Mouse (Mus musculus): ENCODE measurements around the gene Bcl11b. TPM values are rescaled to one million over a fixed set of nuclear protein-coding genes. Genes with fewer than 3 reads are reported as not detected.

Gene Bcl11b
- polyA plus RNA-seq, 1 experiment from 2014 or later: 0.05 TPM

DNA sequence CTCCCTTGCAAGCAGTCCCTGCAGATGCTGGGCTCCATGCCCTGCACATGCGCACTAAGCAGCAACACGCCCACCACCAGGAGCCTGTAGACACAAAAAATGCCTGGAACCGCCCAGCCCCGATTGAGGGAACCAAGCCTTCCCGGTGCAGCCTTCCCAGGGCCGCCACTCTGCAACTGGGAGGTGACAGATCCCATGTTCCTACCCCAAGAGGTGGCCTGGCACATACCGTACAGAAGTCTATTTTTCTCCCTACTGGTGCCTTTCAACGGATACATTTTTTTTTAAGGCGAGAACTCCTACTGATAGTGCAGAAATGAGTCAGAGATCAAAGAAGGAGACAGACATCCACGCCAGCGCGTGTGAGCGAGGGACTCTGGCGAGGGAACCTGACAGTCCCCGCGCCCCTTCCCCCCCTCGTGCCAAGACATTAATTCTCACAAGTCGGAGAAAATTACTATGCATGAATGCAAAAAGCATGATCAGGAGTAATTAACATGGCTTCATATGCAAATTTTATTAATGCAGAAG, 33.5 kb downstream of the Bcl11b start:
- WGBS (ENCODE audit: insufficient replicate concordance): 37% methylated on average over 18 of the region's 18 CpGs
- H3K4me2 ChIP-seq: no peak overlapping the region
- peaks cover 9% of the 10 kb centered on the region; the same call in 1 of the 2 replicates for H3K27me3 ChIP-seq
- no peak overlapping the region for H3K4me3 ChIP-seq (replicated peaks)
- H3K9me3 ChIP-seq (replicated peaks): no peaks in the 10 kb centered on the region
- H3K27ac ChIP-seq (replicated peaks): no peak overlapping the region
- H3K4me1 ChIP-seq (replicated peaks): no peaks in the 10 kb centered on the region
- no peaks in the 10 kb centered on the region for H3K36me3 ChIP-seq (replicated peaks)
- no peak overlapping the region for H3K9ac ChIP-seq
- ATAC-seq (ENCODE audit: insufficient read depth): no peak

- H3K9me3 ChIP-seq (replicated peaks): no peaks in the 10 kb centered on the region
- 57% methylated on average over 8 of the region's 8 CpGs for WGBS (ENCODE audit: insufficient replicate concordance)
- no peak overlapping the region for H3K9ac ChIP-seq
- ATAC-seq (ENCODE audit: insufficient read depth): no peak
- H3K27me3 ChIP-seq: peaks cover 9% of the 10 kb centered on the region; the same call in 1 of the 2 replicates
- H3K36me3 ChIP-seq (replicated peaks): no peaks in the 10 kb centered on the region
- no peaks in the 10 kb centered on the region for H3K4me1 ChIP-seq (replicated peaks)
- no peak overlapping the region for H3K4me2 ChIP-seq
- H3K4me3 ChIP-seq (replicated peaks): no peak overlapping the region
- no peak overlapping the region for H3K27ac ChIP-seq (replicated peaks)
Measured at GRCm38 (mm10) chr12:107969126-107969525, 34.3 kb downstream of the Bcl11b start.

DNA sequence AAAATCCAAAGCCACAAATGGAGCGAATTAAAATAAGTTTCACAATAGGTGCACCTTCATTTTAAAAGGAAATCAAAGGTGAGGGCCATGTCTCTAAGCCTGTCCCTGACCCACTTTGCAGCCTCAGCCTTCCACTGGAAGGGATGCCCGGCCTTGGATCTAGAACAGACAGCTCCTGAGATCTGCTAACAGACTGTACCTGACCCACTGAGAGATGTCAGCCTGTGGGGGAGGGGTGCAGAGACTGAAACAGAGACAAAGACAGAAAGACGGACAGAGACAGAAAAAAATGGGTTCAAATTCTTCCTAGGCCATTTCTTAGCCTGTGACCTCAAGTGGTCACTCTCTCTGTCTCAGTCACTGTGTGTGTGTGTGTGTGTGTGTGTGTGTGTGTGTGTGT, 35.1 kb downstream of the Bcl11b start:
- Histone ChIP-seq H3K4me1 (replicated peaks) (no peaks in the 10 kb centered on the region), H3K9me3 (replicated peaks) (no peaks in the 10 kb centered on the region), H3K4me2 (no peak overlapping the region), H3K9ac (no peak overlapping the region), H3K36me3 (replicated peaks) (no peaks in the 10 kb centered on the region), H3K27ac (replicated peaks) (no peak overlapping the region), H3K27me3 (peaks cover 6% of the 10 kb centered on the region; the same call in 1 of the 2 replicates), H3K4me3 (replicated peaks) (no peak overlapping the region)
- 58% methylated on average over 3 of the region's 3 CpGs for WGBS (ENCODE audit: insufficient replicate concordance)
- ATAC-seq (ENCODE audit: insufficient read depth): no peak

DNA sequence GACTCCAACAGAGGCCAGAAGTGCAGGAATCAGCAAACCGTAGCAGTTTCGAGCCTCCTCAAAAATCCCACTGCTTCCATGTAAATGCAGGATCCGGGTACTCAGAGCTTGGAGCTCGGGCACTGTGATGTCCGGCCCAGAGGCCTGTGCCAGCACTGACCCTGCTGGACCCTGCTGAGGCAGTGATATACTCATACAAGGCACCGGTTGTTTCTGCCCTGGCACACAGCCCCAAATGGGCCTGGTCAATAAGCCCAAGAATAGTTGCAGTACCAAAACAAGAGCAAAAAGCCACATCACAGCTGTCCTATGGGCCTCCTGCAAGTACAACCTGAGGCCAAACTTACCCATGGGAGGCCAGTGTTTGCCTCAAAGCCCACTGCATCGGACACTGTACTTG, 36.4 kb downstream of the Bcl11b start:
- Histone ChIP-seq H3K4me1 (replicated peaks) (no peaks in the 10 kb centered on the region), H3K9ac (no peak overlapping the region), H3K27ac (replicated peaks) (no peak overlapping the region), H3K4me3 (replicated peaks) (no peak overlapping the region), H3K27me3 (no peaks in the 10 kb centered on the region), H3K9me3 (replicated peaks) (no peaks in the 10 kb centered on the region), H3K36me3 (replicated peaks) (no peaks in the 10 kb centered on the region), H3K4me2 (no peak overlapping the region)
- no peak for ATAC-seq (ENCODE audit: insufficient read depth)
- 65% methylated on average over 7 of the region's 7 CpGs for WGBS (ENCODE audit: insufficient replicate concordance)

- Histone ChIP-seq H3K9me3 (replicated peaks) (no peaks in the 10 kb centered on the region), H3K27me3 (no peaks in the 10 kb centered on the region), H3K27ac (replicated peaks) (no peak overlapping the region), H3K4me3 (replicated peaks) (no peak overlapping the region), H3K4me1 (replicated peaks) (no peaks in the 10 kb centered on the region), H3K4me2 (no peak overlapping the region), H3K9ac (no peak overlapping the region), H3K36me3 (replicated peaks) (no peaks in the 10 kb centered on the region)
- WGBS (ENCODE audit: insufficient replicate concordance): 71% methylated on average over 12 of the region's 12 CpGs
- ATAC-seq (ENCODE audit: insufficient read depth): no peak
Measured at GRCm38 (mm10) chr12:107965103-107965502, 38.3 kb downstream of the Bcl11b start.

GRCm38 (mm10) chr12:107964396-107965085, 38.9 kb downstream of the Bcl11b start:
- Histone ChIP-seq H3K27me3 (no peaks in the 10 kb centered on the region), H3K4me2 (no peak overlapping the region), H3K36me3 (replicated peaks) (no peaks in the 10 kb centered on the region), H3K4me1 (replicated peaks) (no peaks in the 10 kb centered on the region), H3K9ac (no peak overlapping the region), H3K9me3 (replicated peaks) (no peaks in the 10 kb centered on the region), H3K27ac (replicated peaks) (no peak overlapping the region), H3K4me3 (replicated peaks) (no peak overlapping the region)
- WGBS (ENCODE audit: insufficient replicate concordance): 61% methylated on average over 14 of the region's 14 CpGs
- no peak for ATAC-seq (ENCODE audit: insufficient read depth)

DNA sequence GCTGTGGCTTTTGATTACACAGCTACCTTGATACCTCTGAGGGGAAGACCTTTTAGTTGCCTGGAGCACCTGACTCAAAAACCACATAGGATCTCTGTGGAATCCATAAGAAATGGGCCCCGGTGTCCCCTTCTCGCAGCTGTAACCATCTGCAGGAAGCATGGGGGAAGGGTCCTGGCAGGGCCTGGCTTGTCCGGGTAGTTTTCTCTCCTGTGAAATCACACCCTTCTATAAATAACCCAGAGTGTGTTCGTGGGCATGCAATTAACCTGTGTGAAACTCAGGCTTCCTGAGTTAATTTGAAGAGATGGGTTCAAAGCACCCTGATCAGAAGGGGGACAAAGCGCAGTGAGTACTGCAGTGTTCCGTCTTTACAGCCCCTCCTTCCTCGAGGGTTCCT, 40.5 kb downstream of the Bcl11b start:
- H3K27me3 ChIP-seq: no peaks in the 10 kb centered on the region

GRCm38 (mm10) chr12:107961843-107962242, 41.6 kb downstream of the Bcl11b start:
- no peaks in the 10 kb centered on the region for H3K9me3 ChIP-seq (replicated peaks)
- no peak overlapping the region for H3K27ac ChIP-seq (replicated peaks)
- H3K4me1 ChIP-seq (replicated peaks): no peaks in the 10 kb centered on the region
- no peak overlapping the region for H3K9ac ChIP-seq
- no peaks in the 10 kb centered on the region for H3K27me3 ChIP-seq
- 59% methylated on average over 15 of the region's 15 CpGs for WGBS (ENCODE audit: insufficient replicate concordance)
- no peaks in the 10 kb centered on the region for H3K36me3 ChIP-seq (replicated peaks)
- no peak overlapping the region for H3K4me2 ChIP-seq
- ATAC-seq (ENCODE audit: insufficient read depth): no peak
- no peak overlapping the region for H3K4me3 ChIP-seq (replicated peaks)

More for the DNA sequence above, 40.5 kb downstream of the Bcl11b start:
- no peak overlapping the region for H3K4me2 ChIP-seq
- H3K4me3 ChIP-seq (replicated peaks): no peak overlapping the region
- H3K9me3 ChIP-seq (replicated peaks): no peaks in the 10 kb centered on the region
- H3K9ac ChIP-seq: no peak overlapping the region
- WGBS (ENCODE audit: insufficient replicate concordance): 36% methylated on average over 7 of the region's 7 CpGs
- no peak overlapping the region for H3K27ac ChIP-seq (replicated peaks)
- H3K36me3 ChIP-seq (replicated peaks): no peaks in the 10 kb centered on the region
- H3K4me1 ChIP-seq (replicated peaks): no peaks in the 10 kb centered on the region
- ATAC-seq (ENCODE audit: insufficient read depth): no peak

- Histone ChIP-seq H3K4me1 (replicated peaks) (no peaks in the 10 kb centered on the region), H3K4me2 (no peak overlapping the region), H3K9ac (no peak overlapping the region), H3K27me3 (no peaks in the 10 kb centered on the region), H3K9me3 (replicated peaks) (no peaks in the 10 kb centered on the region), H3K27ac (replicated peaks) (no peak overlapping the region), H3K4me3 (replicated peaks) (no peak overlapping the region), H3K36me3 (replicated peaks) (no peaks in the 10 kb centered on the region)
- 50% methylated on average over 12 of the region's 12 CpGs for WGBS (ENCODE audit: insufficient replicate concordance)
- ATAC-seq (ENCODE audit: insufficient read depth): no peak
Measured at GRCm38 (mm10) chr12:107960789-107961491, 42.5 kb downstream of the Bcl11b start.

DNA sequence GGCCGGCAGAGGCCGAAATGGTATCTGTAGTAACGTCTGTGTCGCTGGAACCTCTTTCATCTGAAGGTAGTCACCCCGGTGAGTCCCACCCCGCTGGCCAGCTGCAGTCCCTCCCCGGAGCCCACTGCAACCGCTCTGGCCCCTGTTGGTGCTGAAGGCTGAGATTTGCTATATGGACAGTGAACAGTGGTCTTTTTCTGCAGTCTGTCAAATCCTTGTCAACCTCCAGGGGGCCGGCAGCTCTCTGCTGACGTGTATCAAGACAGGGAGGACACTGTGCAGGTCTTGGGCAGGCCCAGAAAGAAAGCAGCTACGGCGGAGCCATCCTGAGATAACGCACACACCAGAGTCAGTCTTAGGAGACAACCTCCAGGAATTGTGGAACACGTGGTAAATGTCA, 43.0 kb downstream of the Bcl11b start:
- Histone ChIP-seq H3K4me1 (replicated peaks) (no peaks in the 10 kb centered on the region), H3K9ac (no peak overlapping the region), H3K27me3 (no peaks in the 10 kb centered on the region), H3K4me2 (no peak overlapping the region), H3K9me3 (replicated peaks) (no peaks in the 10 kb centered on the region), H3K27ac (replicated peaks) (no peak overlapping the region), H3K36me3 (replicated peaks) (no peaks in the 10 kb centered on the region), H3K4me3 (replicated peaks) (no peak overlapping the region)
- 64% methylated on average over 14 of the region's 14 CpGs for whole genome bisulfite sequencing (ENCODE audit: insufficient replicate concordance)
- no peak for ATAC-seq (ENCODE audit: insufficient read depth)

- H3K4me3 ChIP-seq (replicated peaks): no peak overlapping the region
- no peaks in the 10 kb centered on the region for H3K27me3 ChIP-seq
- H3K4me1 ChIP-seq (replicated peaks): no peaks in the 10 kb centered on the region
- WGBS (ENCODE audit: insufficient replicate concordance): 71% methylated on average over 8 of the region's 8 CpGs
- H3K36me3 ChIP-seq (replicated peaks): no peaks in the 10 kb centered on the region
- no peak overlapping the region for H3K27ac ChIP-seq (replicated peaks)
- H3K4me2 ChIP-seq: no peak overlapping the region
- ATAC-seq (ENCODE audit: insufficient read depth): no peak
- no peak overlapping the region for H3K9ac ChIP-seq
- no peaks in the 10 kb centered on the region for H3K9me3 ChIP-seq (replicated peaks)
Measured at GRCm38 (mm10) chr12:107959872-107960271, 43.5 kb downstream of the Bcl11b start.
